Mouse (Mus musculus) cerebellum, adult (tissue): Measurements from ENCODE around the gene Frmd4b.

ENCODE experiments used
- ATAC-seq: cut with Nextera tagmentation; 2 replicates; pipeline ENCODE4 v1.9.2; 2017; ENCODE audit warnings: mild to moderate bottlenecking, moderate library complexity, mixed read lengths; ENCODE audit not compliant: insufficient number of reproducible peaks, low FRiP score, low TSS enrichment

The Frmd4b gene

DNA sequence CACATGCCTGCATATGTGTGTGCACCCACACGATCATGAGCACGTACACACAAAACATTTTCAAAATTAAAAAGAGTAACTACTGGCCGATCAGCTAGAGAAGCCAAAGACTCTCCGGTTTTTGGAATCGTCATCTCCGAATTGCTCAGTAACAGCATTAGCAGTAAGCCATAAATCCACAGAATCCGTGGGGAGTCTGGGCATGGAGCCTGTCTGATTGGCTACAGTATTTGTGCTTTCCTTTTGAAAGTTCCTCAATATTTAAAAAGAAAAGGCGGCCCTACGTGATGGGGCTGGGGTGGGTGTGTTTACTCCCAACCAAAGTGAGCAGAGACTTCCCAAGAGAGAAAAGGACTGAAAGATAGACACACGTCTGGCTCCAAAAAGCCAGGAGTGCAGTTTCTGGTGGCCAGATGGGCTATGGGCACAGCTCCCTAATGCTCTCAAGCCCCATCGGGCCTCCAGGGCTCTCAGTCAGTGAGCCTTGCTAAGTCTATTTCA is 131.4 kb downstream of the Frmd4b start:
- no peak for ATAC-seq

DNA sequence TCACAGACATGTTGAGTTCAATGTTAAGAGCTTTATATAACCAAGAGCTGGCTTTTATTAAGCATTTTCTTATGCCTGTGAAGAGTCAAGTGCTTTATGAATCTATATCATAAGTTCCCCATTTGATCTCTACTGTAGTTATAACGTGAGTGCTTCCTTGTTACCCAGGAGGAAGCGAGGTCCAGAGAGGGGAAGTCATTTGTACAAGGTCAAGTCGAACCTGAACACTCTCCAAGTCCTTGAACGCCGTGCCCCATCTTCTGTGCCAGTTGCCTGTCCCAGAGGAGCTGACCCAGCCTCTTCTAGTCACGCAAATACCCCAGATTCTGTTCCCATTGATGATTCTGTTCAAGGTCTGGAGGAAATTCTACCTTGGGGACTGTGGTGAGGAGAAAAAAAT is 135.4 kb downstream of the Frmd4b start:
- no peak for ATAC-seq

GRCm38 (mm10) chr6:97478981-97479860 is 138.1 kb downstream of the Frmd4b start:
- no peak for ATAC-seq

- ATAC-seq = no peak
Observed at GRCm38 (mm10) chr6:97473672-97474071, 143.7 kb downstream of the Frmd4b start.

DNA sequence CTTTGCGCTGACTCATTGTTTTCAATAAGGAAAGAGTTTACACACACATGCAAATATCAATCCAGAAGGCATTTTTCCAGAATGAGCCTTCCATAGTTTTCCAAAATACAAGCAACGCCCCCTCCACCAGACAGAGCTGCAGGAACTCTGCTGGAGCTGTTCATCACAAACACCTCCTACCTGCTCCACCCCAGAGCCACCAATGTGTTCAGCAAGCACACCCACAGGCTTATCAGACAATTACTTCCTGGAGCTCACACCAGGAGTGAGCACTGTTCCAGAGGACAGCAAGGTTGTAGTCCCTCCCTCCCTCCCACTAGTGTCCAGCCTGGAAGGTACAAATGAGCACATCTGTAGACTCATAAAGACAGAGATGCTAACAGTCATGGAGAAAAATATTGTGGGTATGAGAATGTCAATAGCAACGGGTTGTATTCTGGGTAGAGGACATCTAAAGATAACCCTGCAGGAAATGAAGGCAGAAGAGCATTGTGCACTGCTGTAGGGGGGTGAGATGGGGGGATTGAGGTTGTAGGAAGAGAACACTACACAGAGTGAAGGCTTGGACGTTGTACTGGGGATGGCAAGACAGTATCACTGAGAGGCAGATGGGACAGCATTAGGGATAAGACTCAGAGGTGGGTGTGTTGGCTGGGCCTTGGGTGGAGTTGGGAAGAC is 144.3 kb downstream of the Frmd4b start:
- ATAC-seq = no peak

- ATAC-seq = no peak
Observed at GRCm38 (mm10) chr6:97463898-97464524, 153.3 kb downstream of the Frmd4b start.

- ATAC-seq = no peak
Observed at GRCm38 (mm10) chr6:97462421-97462820, 154.9 kb downstream of the Frmd4b start.

GRCm38 (mm10) chr6:97459112-97459511 is 158.2 kb downstream of the Frmd4b start:
- ATAC-seq = no peak

DNA sequence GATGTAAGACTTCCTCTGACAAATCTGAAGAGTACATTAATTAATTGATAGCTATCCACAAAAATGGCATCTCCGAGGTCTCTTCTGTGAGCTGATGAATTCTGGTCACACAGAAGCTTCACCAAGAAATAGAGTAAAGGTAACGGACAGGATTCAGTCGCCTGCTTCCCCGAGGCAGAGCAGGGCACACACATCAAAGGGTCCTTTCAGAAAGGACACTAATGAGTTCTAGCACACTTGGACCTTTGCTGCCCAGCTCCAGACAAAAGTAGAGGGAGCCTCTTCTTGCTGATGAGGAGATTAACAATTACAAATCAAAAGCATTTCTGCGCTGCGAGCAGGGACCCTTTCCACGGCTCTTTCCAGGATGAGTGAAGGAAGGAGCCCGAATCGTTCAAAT is 159.0 kb downstream of the Frmd4b start:
- no peak for ATAC-seq

- no peak for ATAC-seq
Observed at GRCm38 (mm10) chr6:97457954-97458353, 159.4 kb downstream of the Frmd4b start.

DNA sequence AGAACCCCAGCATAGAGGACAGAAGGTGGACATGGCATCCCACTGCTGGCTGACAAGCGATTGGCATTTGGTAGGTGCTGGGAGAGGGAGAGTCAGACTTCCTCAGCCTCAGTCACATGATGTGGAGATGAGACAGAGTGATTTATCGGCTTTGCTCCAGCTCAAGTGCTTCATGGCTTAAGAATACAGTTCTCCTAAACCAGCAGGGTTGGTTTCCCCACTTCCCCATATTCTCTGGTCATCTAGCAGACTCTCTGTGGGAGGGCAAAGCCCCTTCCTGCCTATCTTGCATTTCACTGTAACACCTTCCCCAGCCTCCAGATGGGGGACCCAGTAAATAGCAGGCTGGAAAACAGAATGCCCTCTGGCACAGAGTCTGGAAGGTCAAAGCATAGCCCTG is 160.1 kb downstream of the Frmd4b start:
- ATAC-seq = no peak

DNA sequence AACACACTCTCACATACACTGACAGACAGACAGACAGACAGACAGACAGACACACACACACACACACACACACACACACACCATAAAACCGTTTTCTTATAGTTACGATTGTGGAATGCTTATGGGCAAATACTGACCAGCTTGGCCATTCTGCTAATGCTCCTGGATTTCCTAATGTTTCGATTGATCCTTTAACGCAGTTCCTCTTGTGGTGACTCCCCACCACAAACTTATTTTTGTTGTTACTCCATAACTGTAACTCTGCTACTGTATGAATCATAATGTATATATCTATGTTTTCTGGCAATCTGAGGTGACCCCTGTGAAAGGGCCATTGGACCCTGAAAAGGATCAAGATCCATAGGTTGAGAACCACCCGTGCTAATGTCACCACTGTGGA is 165.1 kb downstream of the Frmd4b start:
- no peak for ATAC-seq

DNA sequence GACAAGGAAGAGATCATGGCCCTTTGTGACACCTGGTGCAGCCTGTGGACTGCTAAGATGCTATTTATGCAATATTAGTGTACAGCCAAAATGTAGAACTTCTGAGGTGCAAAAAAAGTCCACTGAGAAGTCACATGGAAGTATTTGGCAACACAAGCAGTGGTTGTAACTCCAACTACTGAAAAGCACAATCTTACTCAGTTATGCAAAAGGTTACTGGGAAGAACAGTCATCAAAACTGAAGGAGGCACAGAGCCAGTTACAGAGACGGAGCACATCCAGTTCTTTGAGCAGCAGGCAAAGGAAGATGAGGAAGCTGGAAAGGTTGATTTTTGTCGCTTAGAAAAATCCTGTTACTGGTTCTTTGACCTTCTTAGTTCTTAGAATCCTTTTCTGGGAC is 167.5 kb downstream of the Frmd4b start:
- ATAC-seq = no peak

DNA sequence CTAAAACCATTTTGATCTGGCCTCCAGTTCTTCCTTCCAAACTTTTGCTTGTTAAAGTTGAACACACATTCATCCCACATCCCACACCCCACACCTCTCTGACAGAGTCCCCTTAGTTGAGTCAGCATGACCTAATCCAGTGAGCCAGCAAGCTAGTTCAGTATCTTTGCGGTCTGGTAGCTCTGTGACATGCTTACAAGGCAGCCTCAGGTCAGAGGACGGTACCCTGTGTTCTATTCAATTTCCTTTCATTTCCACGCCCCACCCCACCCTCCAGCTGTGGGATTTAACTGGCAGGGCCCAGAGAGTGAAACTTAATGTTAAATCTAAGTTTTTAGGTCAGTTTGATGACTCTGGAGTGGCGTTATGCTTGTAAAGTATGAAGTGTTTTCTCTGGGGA is 170.3 kb downstream of the Frmd4b start:
- no peak for ATAC-seq

- no peak for ATAC-seq
Observed at GRCm38 (mm10) chr6:97444145-97444544, 173.2 kb downstream of the Frmd4b start.

DNA sequence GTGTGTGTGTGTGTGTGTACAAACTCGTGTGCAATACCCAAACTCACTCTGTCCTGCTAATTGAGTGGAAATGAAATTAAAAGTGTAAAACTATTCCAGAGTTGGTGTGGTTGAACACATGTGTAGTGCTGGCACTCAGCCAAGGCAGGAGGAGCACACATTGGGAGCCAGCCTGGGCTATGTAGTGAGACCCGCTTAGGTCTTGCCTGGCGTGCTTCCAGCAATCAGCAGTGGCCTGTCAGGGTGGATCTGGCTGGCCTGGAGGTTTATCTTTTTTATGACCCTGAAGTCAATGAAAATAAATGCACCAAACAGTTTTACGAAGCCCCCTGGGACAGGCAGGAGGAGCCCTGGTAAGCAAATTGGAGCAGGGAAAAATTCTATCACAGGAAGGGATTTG is 173.8 kb downstream of the Frmd4b start:
- no peak for ATAC-seq

DNA sequence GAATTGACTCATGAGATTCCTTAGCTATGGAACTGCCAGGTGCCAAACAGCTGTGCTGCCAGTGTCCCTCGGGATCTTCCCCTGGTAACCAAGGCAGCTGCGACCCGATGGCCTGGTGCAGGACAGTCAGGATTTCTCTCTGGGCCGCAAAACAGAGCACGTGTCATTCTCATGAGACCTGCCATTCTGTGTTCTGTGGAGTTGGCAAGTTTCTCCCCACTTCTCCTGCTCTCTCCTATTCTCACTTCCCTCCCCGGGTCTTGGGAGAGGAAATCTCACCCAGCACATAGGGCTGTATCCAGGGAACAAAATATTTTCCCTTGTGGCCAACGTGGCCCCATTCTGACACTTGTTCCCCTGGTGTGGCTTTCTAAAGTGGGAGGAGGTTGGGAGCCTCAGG is 176.0 kb downstream of the Frmd4b start:
- no peak for ATAC-seq

DNA sequence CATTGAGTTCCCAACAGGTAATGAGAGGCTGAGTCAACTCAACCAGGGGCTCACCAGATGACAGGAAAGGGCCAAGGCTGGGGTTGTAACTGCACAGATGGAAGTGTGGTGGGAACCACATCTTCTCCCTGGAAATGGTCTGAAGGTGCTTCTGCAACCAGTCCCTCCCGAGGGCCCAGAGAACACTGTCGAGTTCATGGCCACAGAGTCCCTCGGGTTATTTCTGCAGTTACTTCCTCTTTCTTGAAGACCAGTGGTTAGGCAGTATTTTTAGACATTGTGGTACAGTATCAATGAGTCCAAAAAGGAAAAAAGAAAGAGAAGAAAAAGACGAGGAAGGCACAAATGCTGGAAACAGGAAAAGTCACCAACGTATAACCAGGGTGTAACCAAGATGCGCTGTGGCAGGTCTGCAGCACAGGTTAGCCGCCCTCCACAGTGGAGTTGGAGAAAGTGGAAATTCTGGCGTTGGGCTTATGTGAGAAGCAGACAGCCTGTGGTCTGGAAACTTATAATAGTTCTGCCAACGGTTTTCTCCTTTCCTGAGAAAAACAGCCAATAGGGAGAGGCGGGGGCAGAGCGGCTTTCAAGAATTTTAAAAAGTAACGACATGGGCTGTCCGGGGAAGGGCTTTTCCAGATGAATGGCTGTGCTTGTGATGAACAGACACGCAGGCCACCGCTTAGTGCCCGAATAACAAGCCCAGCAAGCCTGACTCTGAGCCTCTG is 178.3 kb downstream of the Frmd4b start:
- no peak for ATAC-seq

GRCm38 (mm10) chr6:97434753-97435152 is 182.6 kb downstream of the Frmd4b start:
- ATAC-seq = no peak

DNA sequence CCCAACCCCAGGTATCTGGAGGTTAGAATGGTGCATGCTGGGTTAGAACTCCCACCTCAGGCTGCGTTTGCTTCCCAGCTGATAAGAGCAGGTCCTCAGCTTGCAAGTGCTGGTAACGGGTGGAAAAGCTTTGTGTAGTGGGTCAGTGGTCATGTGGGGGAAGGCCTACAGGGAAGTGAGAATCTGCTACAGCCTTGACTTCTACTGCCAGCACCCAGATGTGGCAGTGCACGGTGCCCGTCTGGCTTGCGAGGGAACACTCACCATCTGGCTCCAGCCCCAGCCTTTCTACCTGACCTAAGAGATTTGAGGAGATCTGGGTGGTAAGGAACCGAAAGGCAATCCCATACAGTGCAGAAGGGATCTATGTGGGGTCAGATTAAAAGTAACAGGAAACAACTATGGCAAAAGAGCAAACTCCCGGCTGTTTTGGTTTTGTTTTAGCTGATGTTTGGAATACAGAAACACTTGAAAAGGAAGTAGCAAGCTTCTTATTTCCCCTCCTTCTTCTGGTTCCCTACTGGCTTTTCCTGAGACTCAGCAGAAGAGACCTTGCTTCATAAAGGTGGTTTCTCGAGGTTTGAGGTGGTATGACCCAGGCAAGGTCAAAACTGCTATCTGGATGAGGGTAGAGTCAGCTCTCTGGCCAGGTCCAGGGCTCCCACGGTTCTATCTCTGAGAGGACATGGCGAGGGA is 185.9 kb downstream of the Frmd4b start:
- no peak for ATAC-seq
